9 mouse cellular contexts compared by ENCODE assay signal in genomic region chr15:84312878-84313565, GRCm38 (mm10). TPM values are rescaled to one million over a fixed set of nuclear protein-coding genes. Genes with fewer than 3 reads are reported as not detected.
DNase-seq lines count a peak whose midpoint lies in the region; ATAC-seq lines count a peak whose summit lies in the region.
"Had no signal": no experiment of that assay in that cellular context is flagged by ENCODE, and none has a peak within 500 bp of the region (broad histone marks: within the 10 kb centered on the region; RNA-seq: fewer than 3 reads in every experiment).

No protein-coding gene starts in this region.

- WGBS in heart, embryonic 10.5 days: 64% methylated on average over 8 of the region's 10 CpGs
- 53% methylated on average over 10 of the region's 10 CpGs for WGBS in midbrain, embryonic 11.5 days
- 68% methylated on average over 9 of the region's 10 CpGs for WGBS in midbrain, embryonic 15.5 days
- 55% methylated on average over 9 of the region's 10 CpGs for WGBS in midbrain, embryonic 13.5 days

- no peak overlapping the region for H3K4me2 ChIP-seq in midbrain, embryonic 11.5 days
- H3K4me2 ChIP-seq in midbrain, embryonic 15.5 days: no peak overlapping the region
- H3K4me2 ChIP-seq in midbrain, embryonic 13.5 days (replicated peaks): no peak overlapping the region

- ATAC-seq in midbrain, embryonic 11.5 days (ENCODE audit: low FRiP score): no peak
- ATAC-seq in midbrain, embryonic 15.5 days (replicated peaks): no peak
- peak; percentile 47 for ATAC-seq in granulocyte monocyte progenitor cell, adult 5-6 weeks (replicated peaks; ENCODE audit: poor library complexity, severe bottlenecking)
- ATAC-seq in midbrain, embryonic 13.5 days: no peak
- no peak for ATAC-seq in cerebellum, adult (ENCODE audit: insufficient number of reproducible peaks, low FRiP score, low TSS enrichment)

- intact Hi-C loops in heart, postnatal 25 days (cut with DNase I): no loop called here

- DNase-seq in heart, embryonic 10.5 days (ENCODE audit: low spot score): no peak
- no peak for DNase-seq in heart, postnatal 25 days (ENCODE audit: low spot score)
- peak; percentile 75 for DNase-seq in midbrain, embryonic 11.5 days (ENCODE audit: low spot score, missing footprints)
- no peak for DNase-seq in left cerebral cortex, adult 9 months (ENCODE audit: low spot score in 2 of 2)
- DNase-seq: gastrocnemius, postnatal 14 days had no signal

- peaks cover 57% of the 10 kb centered on the region for H3K4me1 ChIP-seq in heart, embryonic 10.5 days
- peaks cover 26% of the 10 kb centered on the region for H3K4me1 ChIP-seq in midbrain, embryonic 11.5 days (ENCODE audit: control insufficient read depth, insufficient read depth, low read length)
- H3K4me1 ChIP-seq in midbrain, embryonic 15.5 days: peaks cover 39% of the 10 kb centered on the region
- H3K4me1 ChIP-seq in midbrain, embryonic 13.5 days (replicated peaks): peaks cover 64% of the 10 kb centered on the region

- H3K27me3 ChIP-seq in heart, embryonic 10.5 days (ENCODE audit: insufficient read depth, poor library complexity, severe bottlenecking): no peaks in the 10 kb centered on the region
- H3K27me3 ChIP-seq in midbrain, embryonic 11.5 days (ENCODE audit: control insufficient read depth, insufficient read depth, low read length): no peaks in the 10 kb centered on the region
- H3K27me3 ChIP-seq in midbrain, embryonic 15.5 days (replicated peaks): no peaks in the 10 kb centered on the region
- peaks cover 8% of the 10 kb centered on the region for H3K27me3 ChIP-seq in midbrain, embryonic 13.5 days

- H3K9me3 ChIP-seq in heart, embryonic 10.5 days: no peaks in the 10 kb centered on the region
- no peaks in the 10 kb centered on the region for H3K9me3 ChIP-seq in midbrain, embryonic 11.5 days (ENCODE audit: control insufficient read depth, low read length)
- no peaks in the 10 kb centered on the region for H3K9me3 ChIP-seq in midbrain, embryonic 15.5 days
- no peaks in the 10 kb centered on the region for H3K9me3 ChIP-seq in midbrain, embryonic 13.5 days

- no peak overlapping the region for H3K4me3 ChIP-seq in heart, embryonic 10.5 days
- no peak overlapping the region for H3K4me3 ChIP-seq in midbrain, embryonic 11.5 days (ENCODE audit: low read depth, low read length)
- no peak overlapping the region for H3K4me3 ChIP-seq in midbrain, embryonic 15.5 days
- no peak overlapping the region for H3K4me3 ChIP-seq in midbrain, embryonic 13.5 days (replicated peaks)

- H3K36me3 ChIP-seq in heart, embryonic 10.5 days: peaks cover 10% of the 10 kb centered on the region; the same call in 1 of the 2 replicates
- no peaks in the 10 kb centered on the region for H3K36me3 ChIP-seq in midbrain, embryonic 11.5 days (ENCODE audit: control insufficient read depth, insufficient read depth, low read length)
- H3K36me3 ChIP-seq in midbrain, embryonic 15.5 days (replicated peaks): no peaks in the 10 kb centered on the region
- no peaks in the 10 kb centered on the region for H3K36me3 ChIP-seq in midbrain, embryonic 13.5 days

- 0 out of 2 replicates have a peak overlapping the region, but pooled peaks have one; percentile 9 for H3K9ac ChIP-seq in midbrain, embryonic 11.5 days (ENCODE audit: low read length)
- no peak overlapping the region for H3K9ac ChIP-seq in midbrain, embryonic 15.5 days
- H3K9ac ChIP-seq in midbrain, embryonic 13.5 days (replicated peaks): no peak overlapping the region

- H3K27ac ChIP-seq in heart, embryonic 10.5 days: peak overlapping the region; percentile 69; the same call in 1 of the 2 replicates
- H3K27ac ChIP-seq in midbrain, embryonic 11.5 days (ENCODE audit: low read depth, low read length): no peak overlapping the region
- H3K27ac ChIP-seq in midbrain, embryonic 15.5 days: no peak overlapping the region
- peak overlapping the region; percentile 73; the same call in 1 of the 2 replicates for H3K27ac ChIP-seq in midbrain, embryonic 13.5 days

RNA-seq across cellular contexts. Expression of gene Parvg, which starts 10.8 kb away (rescaled TPM):
- 0.43 and 1.0 TPM in 2 replicates for polyA plus RNA-seq in heart, embryonic 10.5 days (2016; fragmentation: Nextera tagmentation; extraction: Ambion mirVana)
- 1 to 10 TPM; 1.3 to 1.4 TPM for total RNA-seq in heart, postnatal 25 days (2021)
- polyA plus RNA-seq in midbrain, embryonic 11.5 days (2014; fragmentation: Nextera tagmentation; extraction: Ambion mirVana): 0.63 and 1.2 TPM in 2 replicates
- polyA plus RNA-seq in midbrain, embryonic 15.5 days (2015; fragmentation: Nextera tagmentation; extraction: Ambion mirVana): 0.86 and 0.89 TPM in 2 replicates
- total RNA-seq in granulocyte monocyte progenitor cell, adult 5-6 weeks (2014; fragmentation: Nextera tagmentation): 154 and 178 TPM in 2 replicates
- 215 and 279 TPM in 2 replicates for total RNA-seq in granulocyte monocyte progenitor cell, adult 5-6 weeks (2017)
- polyA plus RNA-seq in midbrain, embryonic 13.5 days (2015; fragmentation: Nextera tagmentation; extraction: Ambion mirVana): 0.59 and 0.78 TPM in 2 replicates

Comparison
In these comparisons a context has a peak if more than half of its experiments do, and no peak if none do; other contexts are left out.
1. H3K27ac ChIP-seq: peak in heart, embryonic 10.5 days (single experiment) and midbrain, embryonic 13.5 days (single experiment); none in midbrain, embryonic 11.5 days (single experiment) and midbrain, embryonic 15.5 days (single experiment).